Mouse (Mus musculus) brain, embryonic 14.5 days (tissue): Measurements from ENCODE around the gene Tmem178b.

ENCODE experiments used
- CTCF ChIP-seq: fragments of 200-500 bp; IDR thresholded peaks from 2 replicates; pipeline ENCODE4 v1.5.1; 2012; ENCODE audit warnings: inconsistent platforms, mild to moderate bottlenecking, moderate library complexity, borderline replicate concordance; ENCODE audit not compliant: insufficient read depth, insufficient read length; ENCODE audit errors: extremely low read depth
- POLR2A ChIP-seq: fragments of 200-500 bp; IDR thresholded peaks from 2 replicates; pipeline ENCODE4 v1.6.1; 2012; ENCODE audit warnings: mild to moderate bottlenecking, inconsistent platforms, borderline replicate concordance; ENCODE audit not compliant: poor library complexity, insufficient read depth, insufficient read length, severe bottlenecking; ENCODE audit errors: extremely low read depth

- TF ChIP-seq POLR2A (no peak), CTCF (no peak)
Observed at GRCm38 (mm10) chr6:40013407-40013806, 140.3 kb downstream of the Tmem178b start.
